Mouse (Mus musculus) intestine, embryonic 16.5 days (tissue): Measurements from ENCODE around the gene Tmem104. TPM values are rescaled to one million over a fixed set of nuclear protein-coding genes. Genes with fewer than 3 reads are reported as not detected.

Experiments
- ATAC-seq: fragments of 200-750 bp; cut with Nextera tagmentation; 2 replicates; pipeline ENCODE4 v1.8.0; 2017; ENCODE audit warnings: moderate TSS enrichment, moderate library complexity
- H3K27ac ChIP-seq: fragments of 300-500 bp; sonication (generic); 2 replicates; pipeline ENCODE4 v1.5.1; 2014; ENCODE audit warnings: mild to moderate bottlenecking, low read length
- H3K27me3 ChIP-seq: fragments of 300-500 bp; sonication (generic); replicated peaks from 2 replicates; pipeline ENCODE4 v1.6.1; 2014; ENCODE audit warnings: low read length, control low read depth, mixed read lengths; ENCODE audit not compliant: control insufficient read depth, insufficient read depth
- H3K36me3 ChIP-seq: fragments of 300-500 bp; sonication (generic); 2 replicates; pipeline ENCODE4 v1.6.1; 2014; ENCODE audit warnings: low read length, control low read depth; ENCODE audit not compliant: control insufficient read depth, insufficient read depth
- H3K4me1 ChIP-seq: fragments of 300-500 bp; sonication (generic); 2 replicates; pipeline ENCODE4 v1.6.1; 2014; ENCODE audit warnings: low read length, control low read depth, mixed read lengths; ENCODE audit not compliant: control insufficient read depth, insufficient read depth
- H3K4me2 ChIP-seq: fragments of 300-500 bp; sonication (generic); 2 replicates; pipeline ENCODE4 v1.6.1; 2014; ENCODE audit warnings: low read depth, low read length, control low read depth
- H3K4me3 ChIP-seq: fragments of 300-500 bp; sonication (generic); 2 replicates; pipeline ENCODE4 v1.5.1; 2014; ENCODE audit warnings: mild to moderate bottlenecking, low read length
- H3K9ac ChIP-seq: fragments of 300-500 bp; sonication (generic); 2 replicates; pipeline ENCODE4 v1.6.1; 2014; ENCODE audit warnings: low read depth, low read length
- H3K9me3 ChIP-seq: fragments of 300-500 bp; sonication (generic); 2 replicates; pipeline ENCODE4 v1.6.1; 2016; ENCODE audit warnings: low read length, control low read depth; ENCODE audit not compliant: control insufficient read depth
- WGBS: fragments of 180-500 bp; shearing (Covaris S2); extraction: QIAGEN DNeasy Blood & Tissue Kit; methylation state at CpG from one replicate; pipeline ENCODE4 v1.1.7; 2014; 5-methylcytosine and 5-hydroxymethylcytosine counted together
- polyA plus RNA-seq: library from polyadenylated mRNA; unstranded; fragments of >200 nt; fragmentation: Nextera tagmentation; extraction: Ambion mirVana; gene quantifications from 2 replicates; pipeline ENCODE4 v1.2.1, GENCODE M21; 2015

Gene Tmem104
- polyA plus RNA-seq, 1 experiment from 2014 or later: 11.6 TPM

DNA sequence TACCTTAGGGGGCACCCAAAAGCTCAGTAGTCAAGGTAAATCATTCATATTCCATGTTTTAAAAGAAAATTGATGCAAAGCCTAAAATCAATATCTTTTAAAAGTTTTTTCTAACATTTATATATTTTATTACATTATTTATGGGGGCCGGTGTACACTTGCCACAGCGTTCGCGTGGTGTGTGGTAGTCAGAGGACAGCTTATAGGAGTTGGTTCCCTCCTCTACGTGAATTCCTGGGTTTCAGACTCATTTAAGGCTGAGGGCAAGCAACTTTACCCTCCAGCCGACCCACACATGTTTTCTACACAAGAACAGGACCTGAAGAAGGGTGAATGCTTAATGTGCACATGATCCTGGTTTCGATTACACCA is 90.3 kb downstream of the Tmem104 start:
- peaks cover 17% of the 10 kb centered on the region for H3K4me1 ChIP-seq
- H3K9ac ChIP-seq: peak overlapping the region; percentile 70
- H3K9me3 ChIP-seq: no peaks in the 10 kb centered on the region
- peak overlapping the region; percentile 71 for H3K4me3 ChIP-seq
- no peak for ATAC-seq
- no peaks in the 10 kb centered on the region for H3K27me3 ChIP-seq
- peak overlapping the region; percentile 80 for H3K4me2 ChIP-seq
- H3K36me3 ChIP-seq: no peaks in the 10 kb centered on the region
- WGBS: 17% methylated on average over 7 of the region's 7 CpGs
- H3K27ac ChIP-seq: peak overlapping the region; percentile 86

DNA sequence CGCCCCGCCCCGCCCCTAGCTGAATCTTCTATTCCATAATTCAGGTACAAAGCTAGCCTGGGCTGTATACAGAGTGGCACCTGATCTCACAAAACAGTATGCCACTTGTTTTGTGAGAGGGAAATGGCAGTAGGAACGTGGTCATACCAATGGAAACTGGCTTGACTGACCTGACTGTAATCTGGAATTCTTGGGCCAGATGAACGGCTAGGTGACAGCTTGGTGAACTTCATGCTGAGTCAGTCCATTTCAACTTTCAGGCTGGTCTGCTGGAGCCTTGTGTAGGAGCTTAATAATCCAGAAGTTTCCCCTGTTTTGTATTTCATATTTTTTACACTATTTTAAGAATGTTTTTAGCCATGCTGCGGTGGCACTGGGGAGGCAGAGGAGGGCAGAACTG is 90.9 kb downstream of the Tmem104 start:
- H3K27me3 ChIP-seq: no peaks in the 10 kb centered on the region
- no peaks in the 10 kb centered on the region for H3K36me3 ChIP-seq
- no peak overlapping the region for H3K27ac ChIP-seq
- H3K4me3 ChIP-seq: no peak overlapping the region; the same call in 1 of the 2 replicates
- no peak overlapping the region for H3K9ac ChIP-seq
- WGBS: 72% methylated on average over 6 of the region's 6 CpGs
- no peak for ATAC-seq
- peaks cover 17% of the 10 kb centered on the region for H3K4me1 ChIP-seq
- H3K4me2 ChIP-seq: peak overlapping the region; percentile 80; the same call in 1 of the 2 replicates
- H3K9me3 ChIP-seq: no peaks in the 10 kb centered on the region

DNA sequence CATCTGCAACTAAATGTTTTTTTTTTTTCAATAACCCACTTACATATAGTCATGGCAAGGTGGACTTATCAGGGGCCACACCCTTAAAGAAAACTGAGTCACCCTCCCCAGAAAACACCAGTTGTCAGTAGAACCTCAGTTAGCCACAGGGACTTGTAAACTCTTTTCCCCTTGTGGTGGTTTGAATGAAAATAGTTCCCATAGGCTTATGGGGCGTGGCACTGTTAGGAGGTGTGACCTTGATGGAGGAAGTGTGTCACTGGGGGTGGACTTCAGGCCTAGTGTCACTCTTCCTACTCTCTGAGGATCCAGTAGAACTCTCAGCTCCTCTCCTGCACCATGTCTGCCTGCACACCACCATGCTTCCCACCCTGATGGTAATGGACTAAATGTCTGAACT is 92.4 kb downstream of the Tmem104 start:
- Histone ChIP-seq H3K4me1 (peaks cover 17% of the 10 kb centered on the region), H3K9me3 (no peaks in the 10 kb centered on the region), H3K27ac (no peak overlapping the region), H3K4me3 (no peak overlapping the region), H3K27me3 (no peaks in the 10 kb centered on the region), H3K36me3 (no peaks in the 10 kb centered on the region), H3K4me2 (no peak overlapping the region), H3K9ac (no peak overlapping the region)
- ATAC-seq: no peak
- 52% methylated on average over 1 of the region's 1 CpGs for WGBS

DNA sequence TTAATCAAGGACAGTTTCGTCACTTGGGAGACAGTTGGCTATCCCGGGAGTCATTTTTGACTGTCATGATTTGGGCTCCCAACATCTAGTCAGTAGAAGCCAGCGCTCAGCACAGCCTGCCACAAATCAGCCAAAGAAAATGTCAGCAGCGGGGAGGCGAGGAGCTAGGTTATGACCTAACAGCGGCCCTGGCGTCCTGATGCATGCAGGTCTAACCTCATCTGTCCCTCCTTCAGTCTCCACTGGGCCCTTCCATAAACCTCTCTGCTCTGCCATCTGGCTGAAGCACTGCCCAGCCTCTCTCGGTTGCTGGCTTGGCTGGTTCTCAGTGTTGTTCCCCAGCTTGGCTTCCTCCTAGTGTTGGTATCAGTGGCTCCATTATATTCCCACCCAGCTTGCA is 95.0 kb downstream of the Tmem104 start:
- H3K4me1 ChIP-seq: peaks cover 10% of the 10 kb centered on the region
- no peak for ATAC-seq
- no peaks in the 10 kb centered on the region for H3K9me3 ChIP-seq
- H3K4me3 ChIP-seq: no peak overlapping the region
- H3K27ac ChIP-seq: no peak overlapping the region
- H3K9ac ChIP-seq: no peak overlapping the region
- H3K36me3 ChIP-seq: no peaks in the 10 kb centered on the region
- H3K27me3 ChIP-seq: no peaks in the 10 kb centered on the region
- no peak overlapping the region for H3K4me2 ChIP-seq
- WGBS: 67% methylated on average over 8 of the region's 8 CpGs

DNA sequence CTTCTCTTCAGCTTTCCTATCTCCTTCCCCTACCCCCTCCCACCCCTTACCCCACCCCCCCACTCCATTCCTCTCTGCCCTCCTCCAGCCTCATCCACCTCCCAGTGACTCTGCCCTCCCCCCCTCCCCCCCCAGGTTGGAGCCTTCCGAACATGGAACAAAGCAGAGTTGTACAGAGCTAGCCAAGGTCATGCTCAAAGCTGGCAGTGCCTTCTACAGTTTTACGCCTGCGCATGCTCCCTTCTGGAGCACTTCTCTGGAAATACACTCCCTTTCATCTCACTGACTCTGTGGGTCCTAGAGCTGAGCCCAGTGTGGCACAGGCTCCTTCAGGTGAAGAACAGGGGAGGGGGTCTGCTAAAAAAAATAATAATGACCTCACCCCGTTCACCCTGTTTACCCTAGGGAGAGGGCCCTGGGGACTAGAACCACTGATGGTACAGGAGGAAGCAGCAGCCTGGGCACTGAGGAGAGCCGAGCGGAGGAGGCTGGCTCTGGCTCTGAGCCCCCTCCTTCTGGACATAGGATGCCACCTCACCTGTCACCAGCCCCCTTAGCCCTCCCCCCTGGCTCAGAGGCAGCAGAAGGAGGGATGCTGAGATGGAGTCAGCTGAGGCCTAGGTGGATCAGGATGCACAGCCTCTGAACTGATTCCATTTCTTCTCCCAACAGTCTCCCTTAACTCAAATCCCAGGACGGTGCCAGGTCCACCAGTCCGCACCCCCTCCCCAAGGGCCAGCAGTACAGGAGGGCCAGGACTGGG is 95.6 kb downstream of the Tmem104 start:
- Histone ChIP-seq H3K9ac (no peak overlapping the region), H3K4me2 (no peak overlapping the region), H3K27me3 (no peaks in the 10 kb centered on the region), H3K36me3 (no peaks in the 10 kb centered on the region), H3K4me1 (peaks cover 7% of the 10 kb centered on the region), H3K27ac (no peak overlapping the region), H3K4me3 (no peak overlapping the region), H3K9me3 (no peaks in the 10 kb centered on the region)
- no peak for ATAC-seq
- WGBS: 82% methylated on average over 8 of the region's 8 CpGs

DNA sequence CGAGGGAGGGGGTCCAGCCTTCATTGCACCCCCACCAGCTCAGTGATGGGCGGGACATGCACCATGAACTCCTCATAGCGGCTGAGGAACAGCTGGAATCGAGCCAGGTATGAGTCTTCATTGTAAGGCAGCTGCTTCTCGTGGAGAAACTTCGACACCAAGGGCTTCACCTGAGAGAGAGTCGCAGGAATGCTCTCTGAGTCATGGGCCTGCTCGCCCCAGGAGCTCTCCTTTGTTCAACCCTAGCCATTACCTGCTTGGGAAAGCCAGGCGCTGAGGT is 96.1 kb downstream of the Tmem104 start:
- no peak for ATAC-seq

DNA sequence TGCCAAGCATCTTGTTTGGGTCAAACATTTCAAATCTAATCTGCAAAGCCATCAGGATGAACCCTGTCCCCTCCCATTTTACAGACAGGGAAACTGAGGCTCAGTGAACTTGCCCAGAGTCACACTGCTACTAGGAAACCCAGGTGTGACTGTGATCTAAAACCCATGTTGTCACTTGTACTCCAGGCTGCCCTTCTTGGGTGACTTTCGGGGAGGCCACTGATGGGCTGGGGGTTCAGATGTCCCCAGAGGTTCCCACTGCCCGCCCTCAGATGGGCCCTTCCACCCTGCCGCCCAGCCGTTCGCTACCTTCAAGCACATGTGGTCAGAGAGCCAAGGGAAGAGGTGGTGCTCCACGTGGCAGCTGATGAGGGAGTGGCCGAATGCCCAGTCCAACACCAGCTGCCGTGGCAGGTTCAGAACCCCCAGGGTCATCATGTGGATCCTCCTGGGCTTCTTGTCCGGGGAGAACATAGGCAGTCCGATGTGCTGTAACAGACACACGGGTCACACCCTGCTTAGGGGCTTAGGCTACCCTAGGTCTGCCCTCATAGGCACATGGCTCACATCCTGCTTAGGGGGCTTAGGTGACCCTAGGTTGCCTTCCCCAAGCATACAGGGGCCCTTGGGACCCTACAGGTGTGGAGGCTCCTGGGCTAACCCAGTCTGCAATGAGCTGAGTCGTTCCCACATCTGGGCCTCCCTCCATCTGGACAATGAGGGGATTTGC is 96.8 kb downstream of the Tmem104 start:
- Histone ChIP-seq H3K36me3 (no peaks in the 10 kb centered on the region), H3K9me3 (no peaks in the 10 kb centered on the region), H3K4me3 (no peak overlapping the region), H3K27ac (no peak overlapping the region), H3K9ac (no peak overlapping the region), H3K27me3 (no peaks in the 10 kb centered on the region), H3K4me1 (0 out of 2 replicates have a peak, but pooled peaks cover 2% of the 10 kb centered on the region), H3K4me2 (no peak overlapping the region)
- ATAC-seq: no peak
- whole genome bisulfite sequencing: 87% methylated on average over 12 of the region's 12 CpGs

More for the DNA sequence above, 96.1 kb downstream of the Tmem104 start:
- H3K4me3 ChIP-seq: no peak overlapping the region
- no peak overlapping the region for H3K4me2 ChIP-seq
- no peak overlapping the region for H3K9ac ChIP-seq
- WGBS: 65% methylated on average over 9 of the region's 9 CpGs
- H3K9me3 ChIP-seq: no peaks in the 10 kb centered on the region
- H3K4me1 ChIP-seq: 0 out of 2 replicates have a peak, but pooled peaks cover 2% of the 10 kb centered on the region
- no peaks in the 10 kb centered on the region for H3K27me3 ChIP-seq
- H3K27ac ChIP-seq: no peak overlapping the region
- no peaks in the 10 kb centered on the region for H3K36me3 ChIP-seq

DNA sequence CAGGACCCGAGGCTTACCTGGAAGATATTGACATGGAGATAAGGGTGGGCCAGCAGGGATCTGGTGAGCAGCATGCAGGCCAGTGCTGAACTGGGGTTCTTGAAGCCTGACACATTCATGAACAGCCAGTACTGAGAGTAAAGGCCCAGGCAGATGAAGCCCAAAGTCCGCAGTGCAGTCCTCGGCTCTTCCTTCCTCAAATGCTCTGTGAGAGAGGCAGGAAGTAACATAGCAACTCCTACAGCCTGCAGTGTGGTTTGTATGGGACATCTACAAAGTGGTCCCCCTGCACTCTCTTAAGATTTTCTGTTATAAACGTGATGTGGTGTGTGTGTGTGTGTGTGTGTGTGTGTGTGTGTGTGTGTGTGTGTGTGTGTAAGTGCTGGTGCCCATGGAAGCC is 98.0 kb downstream of the Tmem104 start:
- H3K27me3 ChIP-seq: no peaks in the 10 kb centered on the region
- 50% methylated on average over 4 of the region's 4 CpGs for WGBS
- no peak overlapping the region for H3K27ac ChIP-seq
- no peak overlapping the region; the same call in 1 of the 2 replicates for H3K9ac ChIP-seq
- no peak overlapping the region for H3K4me3 ChIP-seq
- no peak overlapping the region for H3K4me2 ChIP-seq
- H3K9me3 ChIP-seq: no peaks in the 10 kb centered on the region
- H3K4me1 ChIP-seq: peaks cover 7% of the 10 kb centered on the region; the same call in 1 of the 2 replicates
- ATAC-seq: 0 out of 2 replicates have a peak, but pooled peaks have one; percentile 40
- no peaks in the 10 kb centered on the region for H3K36me3 ChIP-seq

DNA sequence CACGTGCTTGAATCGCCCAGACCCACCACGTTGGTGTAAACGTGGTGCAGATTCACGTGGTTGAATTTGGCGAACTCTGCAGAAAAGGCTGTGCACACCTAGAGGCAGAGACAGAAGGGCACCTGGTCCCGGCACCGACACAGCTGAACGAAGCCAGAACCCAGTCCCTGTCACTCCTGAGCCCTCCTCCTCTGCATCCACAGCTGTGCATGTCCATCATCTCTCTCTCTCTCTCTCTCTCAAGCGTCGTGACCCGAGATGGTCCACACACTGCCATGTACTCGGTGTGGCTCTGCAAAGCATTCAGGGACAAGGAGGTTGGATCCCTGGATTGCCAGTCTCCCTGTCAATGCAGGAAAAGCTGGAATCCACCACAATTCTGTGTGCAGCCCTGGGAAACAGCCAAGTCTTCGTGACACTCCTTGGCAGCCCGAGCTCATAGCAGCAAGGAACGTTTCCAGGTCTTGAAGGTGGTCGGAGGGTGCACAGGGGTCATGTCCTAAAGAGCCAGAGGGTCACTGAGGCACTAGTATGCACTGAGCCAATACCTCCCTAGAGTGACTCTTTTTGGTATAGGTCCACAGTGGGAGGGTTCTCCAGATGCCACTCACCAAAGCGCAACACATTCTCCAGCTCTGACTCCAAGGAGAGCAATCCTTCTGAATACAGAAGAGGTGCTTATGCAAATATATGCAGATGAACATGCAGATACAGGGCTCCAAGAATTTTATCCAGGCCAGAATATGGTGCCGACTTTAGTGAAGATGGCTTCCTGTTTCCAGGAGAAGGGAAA is 99.1 kb downstream of the Tmem104 start:
- H3K36me3 ChIP-seq: no peaks in the 10 kb centered on the region
- no peak overlapping the region for H3K4me3 ChIP-seq
- ATAC-seq: no peak
- H3K9me3 ChIP-seq: no peaks in the 10 kb centered on the region
- H3K4me2 ChIP-seq: no peak overlapping the region
- H3K4me1 ChIP-seq: peaks cover 7% of the 10 kb centered on the region; the same call in 1 of the 2 replicates
- no peaks in the 10 kb centered on the region for H3K27me3 ChIP-seq
- 73% methylated on average over 19 of the region's 19 CpGs for WGBS
- H3K27ac ChIP-seq: no peak overlapping the region
- H3K9ac ChIP-seq: no peak overlapping the region
